Mouse (Mus musculus): ENCODE measurements around the gene Smc2. TPM values are rescaled to one million over a fixed set of nuclear protein-coding genes. Genes with fewer than 3 reads are reported as not detected.
"Not testable (repeated sequence)": the region's sequence is repeated elsewhere in the genome, so short reads cannot be mapped to it uniquely, and the experiment has no call there.

The Smc2 gene
- 157 and 166 TPM in 2 replicates for polyA plus RNA-seq (2016; fragmentation: Nextera tagmentation; extraction: Ambion mirVana)

DNA sequence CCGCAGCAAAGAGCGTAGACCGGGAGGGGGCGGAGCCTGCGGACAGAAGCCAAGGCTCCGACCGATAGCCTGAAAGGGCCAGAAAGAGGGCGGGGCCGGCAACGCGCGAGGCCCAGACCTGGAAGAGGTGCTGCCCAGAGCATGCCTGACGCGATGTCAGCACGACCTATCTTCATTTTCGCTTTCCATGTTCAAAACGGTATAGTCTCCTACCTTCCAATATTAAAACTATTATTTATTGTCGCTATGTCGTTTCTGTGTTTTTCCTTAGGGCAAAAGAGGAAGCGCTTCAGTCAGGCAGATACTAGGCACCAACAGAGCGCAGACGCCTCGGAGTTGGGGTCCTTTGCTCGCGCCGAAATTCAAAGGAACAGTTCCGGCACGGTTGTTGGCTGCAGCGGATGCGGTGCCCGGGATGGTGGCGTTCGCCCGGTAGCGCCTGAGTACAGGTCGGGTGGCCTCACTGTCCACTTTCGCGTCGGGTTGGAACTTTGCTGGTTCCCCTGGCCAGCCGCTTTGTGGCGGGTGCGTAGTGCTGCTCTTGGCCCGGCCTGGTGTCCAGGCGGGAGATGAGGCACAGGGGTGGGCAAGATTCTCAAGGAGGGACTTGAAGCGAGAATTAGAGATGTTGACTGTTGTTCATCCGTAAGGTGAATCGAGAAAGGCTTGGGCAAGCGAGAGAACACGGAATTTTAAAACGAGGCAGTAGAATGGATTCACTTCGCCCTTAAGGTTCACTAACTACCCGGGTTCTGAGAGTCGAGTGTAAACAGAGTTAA lies at the start of gene Smc2:
Gene Smc2 (plus strand): TSS at position 358 of the 779 bp plus-strand sequence.
- under 1% methylated on average over 53 of the region's 53 CpGs for WGBS
- Histone ChIP-seq H3K9me3 (no peaks in the 10 kb centered on the region), H3K36me3 (peaks cover 21% of the 10 kb centered on the region), H3K27ac (peak within 1 kb of the TSS; percentile 91), H3K4me1 (0 out of 2 replicates have a peak, but pooled peaks cover 3% of the 10 kb centered on the region), H3K27me3 (ENCODE audit: insufficient read depth, poor library complexity, severe bottlenecking) (no peaks in the 10 kb centered on the region), H3K4me3 (peak within 1 kb of the TSS; percentile 83)
- peak; percentile 96 for DNase-seq (ENCODE audit: low spot score)

DNA sequence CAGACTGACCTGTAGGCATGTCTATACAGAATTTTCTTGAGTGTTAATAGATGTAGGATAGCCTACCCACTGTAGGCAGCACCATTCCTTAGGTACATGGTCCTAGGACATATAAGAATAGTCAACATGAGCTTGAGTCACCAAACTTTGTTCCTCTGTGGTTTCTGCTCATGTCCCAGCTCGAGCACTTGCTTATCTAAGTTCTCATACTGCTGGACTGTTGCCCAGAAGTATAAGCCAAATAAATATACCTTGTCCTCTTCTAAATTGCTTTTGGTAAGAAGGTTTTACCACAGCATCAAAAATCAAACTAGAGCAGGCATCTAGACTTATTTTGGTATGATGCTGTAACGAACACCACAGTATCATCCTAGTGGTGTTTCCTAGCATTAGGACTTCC lies 27.5 kb upstream of the Smc2 start:
- no peaks in the 10 kb centered on the region for H3K4me1 ChIP-seq
- 77% methylated on average over 2 of the region's 2 CpGs for WGBS
- no peak for DNase-seq (ENCODE audit: low spot score)
- no peaks in the 10 kb centered on the region for H3K9me3 ChIP-seq
- no peak overlapping the region for H3K27ac ChIP-seq
- H3K36me3 ChIP-seq: no peaks in the 10 kb centered on the region
- H3K4me3 ChIP-seq: no peak overlapping the region
- no peaks in the 10 kb centered on the region for H3K27me3 ChIP-seq (ENCODE audit: insufficient read depth, poor library complexity, severe bottlenecking)

DNA sequence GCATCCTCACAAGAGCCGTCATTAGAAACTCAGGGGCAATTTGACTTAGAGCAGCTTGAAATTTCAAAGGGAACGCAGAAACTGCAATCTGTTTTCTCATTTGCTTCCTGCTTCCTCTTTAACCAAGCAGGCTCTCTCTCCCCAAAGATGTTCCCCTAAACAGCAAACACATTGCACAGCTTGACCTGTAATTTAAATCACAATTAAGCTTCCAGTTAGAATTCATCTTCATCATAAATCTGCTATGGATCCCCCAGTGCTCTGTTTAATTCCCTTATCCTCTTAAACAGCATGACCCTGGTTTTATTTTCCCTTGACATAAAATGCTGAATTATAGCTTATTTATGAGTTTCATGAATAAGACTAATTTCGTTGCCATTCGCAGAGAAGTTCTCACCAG lies 15.4 kb upstream of the Smc2 start:
- Histone ChIP-seq H3K4me3 (no peak overlapping the region), H3K9me3 (no peaks in the 10 kb centered on the region; the same call in 1 of the 2 replicates), H3K27me3 (ENCODE audit: insufficient read depth, poor library complexity, severe bottlenecking) (no peaks in the 10 kb centered on the region), H3K27ac (no peak overlapping the region), H3K36me3 (no peaks in the 10 kb centered on the region), H3K4me1 (peaks cover 6% of the 10 kb centered on the region; the same call in 1 of the 2 replicates)
- DNase-seq (ENCODE audit: low spot score): no peak
- 70% methylated on average over 4 of the region's 4 CpGs for WGBS

DNA sequence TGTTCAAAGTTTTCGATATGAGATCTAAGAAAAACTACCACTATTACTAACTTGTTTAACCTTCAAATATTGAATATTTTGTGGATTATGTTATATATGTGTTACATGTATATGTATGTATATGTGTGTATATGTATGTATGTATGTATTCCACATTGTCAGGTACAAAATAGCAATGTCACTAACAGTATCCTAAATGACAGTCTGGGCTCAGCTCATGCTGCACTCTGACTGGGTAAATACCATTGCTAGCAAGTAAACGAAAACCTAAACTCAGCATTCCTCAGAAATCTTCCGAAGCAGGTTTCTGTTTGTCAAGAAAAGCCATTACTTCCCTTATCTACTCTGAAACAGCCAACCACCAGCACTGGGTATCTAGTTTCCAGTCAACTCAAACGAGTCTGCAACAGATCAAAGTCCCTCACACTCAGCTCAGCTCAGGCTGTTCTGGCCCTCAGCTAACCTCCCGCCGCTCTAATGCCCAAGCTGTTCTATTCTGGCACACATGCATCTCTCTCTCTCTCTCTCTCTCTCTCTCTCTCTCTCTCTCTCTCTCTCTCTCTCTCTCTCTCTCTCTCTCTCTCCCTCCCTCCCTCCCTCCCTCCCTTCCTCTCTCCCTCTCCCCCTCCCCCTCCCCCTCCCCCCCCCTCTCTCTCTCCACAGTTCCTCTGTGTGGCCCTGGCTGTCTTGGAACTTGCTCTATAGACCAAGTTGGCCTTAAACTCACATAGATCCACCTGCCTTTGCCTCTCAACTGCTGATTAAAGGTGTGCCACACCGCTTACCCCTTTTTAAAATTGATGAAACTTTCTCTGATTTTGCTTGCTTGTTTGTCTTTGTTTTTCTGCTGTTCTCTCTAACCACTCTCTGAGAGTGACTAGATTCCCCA lies 9.5 kb upstream of the Smc2 start:
- H3K4me3 ChIP-seq: peak overlapping the region; percentile 27; the same call in 1 of the 2 replicates
- H3K9me3 ChIP-seq: no peaks in the 10 kb centered on the region
- 21% methylated on average over 7 of the region's 7 CpGs for WGBS
- H3K36me3 ChIP-seq: no peaks in the 10 kb centered on the region
- H3K27me3 ChIP-seq (ENCODE audit: insufficient read depth, poor library complexity, severe bottlenecking): no peaks in the 10 kb centered on the region
- H3K4me1 ChIP-seq: peaks cover 15% of the 10 kb centered on the region; the same call in 1 of the 2 replicates
- H3K27ac ChIP-seq: peak overlapping the region; percentile 79
- peak; percentile 95 for DNase-seq (ENCODE audit: low spot score)

DNA sequence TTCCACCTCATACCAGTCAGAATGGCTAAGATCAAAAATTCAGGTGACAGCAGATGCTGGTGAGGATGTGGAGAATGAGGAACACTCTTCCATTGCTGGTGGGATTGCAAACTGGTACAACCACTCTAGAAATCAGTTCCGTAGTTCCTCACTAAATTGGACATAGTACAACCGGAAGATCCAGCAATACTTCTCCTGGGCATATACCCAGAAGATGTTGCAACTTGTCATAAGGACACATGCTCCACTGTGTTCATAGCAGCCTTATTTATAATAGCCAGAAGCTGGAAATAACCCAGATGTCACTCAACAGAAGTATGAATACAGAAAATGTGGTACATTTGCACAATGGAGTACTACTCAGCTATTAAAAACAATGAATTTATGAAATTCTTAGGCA lies 3.5 kb upstream of the Smc2 start:
- not testable (repeated sequence) for H3K4me1 ChIP-seq; H3K36me3 ChIP-seq; DNase-seq (ENCODE audit: low spot score); H3K9me3 ChIP-seq; H3K4me3 ChIP-seq; H3K27ac ChIP-seq; H3K27me3 ChIP-seq (ENCODE audit: insufficient read depth, poor library complexity, severe bottlenecking)
- WGBS: 97% methylated on average over 2 of the region's 2 CpGs

DNA sequence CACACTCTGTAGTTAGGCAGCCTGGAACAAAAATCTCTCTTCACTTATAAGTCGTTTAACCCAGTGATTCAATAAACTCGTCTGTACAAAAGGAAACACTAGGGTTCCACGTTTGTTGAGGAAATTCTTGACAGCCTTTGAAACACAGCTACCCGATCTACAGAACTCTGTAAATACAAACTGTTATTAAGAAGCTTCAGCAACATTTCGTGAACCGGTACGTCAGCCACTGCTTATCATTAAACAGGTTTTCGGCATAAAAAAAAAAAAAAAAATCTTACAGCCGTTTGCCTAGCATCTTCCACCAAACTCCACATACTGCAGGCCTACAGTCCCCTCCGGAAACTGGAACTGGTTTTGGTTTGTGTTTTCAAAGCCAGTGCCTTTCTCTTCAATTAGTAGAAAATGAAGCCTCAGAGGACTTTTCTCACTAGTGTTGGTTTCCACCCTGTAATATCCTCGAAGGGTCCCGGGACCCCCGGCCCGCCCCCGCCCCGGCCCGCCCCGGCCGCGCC lies 615 bp upstream of the Smc2 start:
- H3K4me3 ChIP-seq: peak overlapping the region; percentile 83
- 0 out of 2 replicates have a peak, but pooled peaks cover 3% of the 10 kb centered on the region for H3K4me1 ChIP-seq

DNA sequence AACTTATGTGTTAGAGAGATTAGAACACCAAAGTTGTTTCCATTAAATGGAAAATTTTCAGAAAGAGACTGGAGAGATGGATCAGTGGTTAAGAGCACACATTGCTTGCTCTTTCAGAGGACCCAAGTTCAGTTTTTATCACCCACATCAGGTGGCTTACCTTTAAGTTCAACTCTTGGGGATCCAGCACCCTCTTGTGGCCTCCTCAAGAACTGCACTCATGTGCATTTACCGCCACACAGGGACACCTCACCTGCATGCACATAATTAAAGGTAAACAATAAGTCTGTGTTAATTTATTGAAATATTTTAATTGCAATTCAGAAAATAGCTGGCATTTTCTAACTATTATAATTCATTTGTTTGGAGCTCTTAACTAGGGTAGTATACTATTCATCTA lies 20.7 kb downstream of the Smc2 start:
- Histone ChIP-seq H3K4me3 (no peak overlapping the region), H3K4me1 (no peaks in the 10 kb centered on the region), H3K36me3 (peaks cover 90% of the 10 kb centered on the region), H3K9me3 (no peaks in the 10 kb centered on the region), H3K27me3 (ENCODE audit: insufficient read depth, poor library complexity, severe bottlenecking) (no peaks in the 10 kb centered on the region), H3K27ac (no peak overlapping the region)
- DNase-seq (ENCODE audit: low spot score): no peak
- 96% methylated on average over 1 of the region's 1 CpGs for WGBS

More for the DNA sequence above, 615 bp upstream of the Smc2 start:
- Histone ChIP-seq H3K36me3 (peaks cover 15% of the 10 kb centered on the region), H3K9me3 (no peaks in the 10 kb centered on the region), H3K27me3 (ENCODE audit: insufficient read depth, poor library complexity, severe bottlenecking) (no peaks in the 10 kb centered on the region), H3K27ac (peak overlapping the region; percentile 91)
- 1% methylated on average over 20 of the region's 20 CpGs for WGBS
- DNase-seq (ENCODE audit: low spot score): no peak

DNA sequence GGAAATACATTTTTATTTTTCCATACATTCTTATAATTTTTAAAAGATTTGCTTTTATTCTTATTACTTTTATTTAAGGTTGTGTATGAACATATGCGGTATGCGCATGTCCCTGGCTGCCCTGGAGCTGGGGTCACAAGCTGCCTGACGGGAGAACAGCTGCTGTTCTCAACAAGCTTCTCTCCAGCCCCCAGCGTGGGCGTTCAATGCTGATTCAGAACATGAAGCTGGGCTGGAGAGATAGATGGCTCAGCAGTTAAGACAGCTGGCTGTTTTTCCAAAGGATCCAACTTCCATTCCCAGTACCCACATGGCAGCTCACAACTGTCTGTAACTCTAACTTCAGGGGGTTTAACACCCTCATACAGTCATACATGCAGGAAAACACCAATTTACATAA lies 22.3 kb downstream of the Smc2 start:
- no peaks in the 10 kb centered on the region for H3K4me1 ChIP-seq
- no peak overlapping the region for H3K4me3 ChIP-seq
- H3K27ac ChIP-seq: no peak overlapping the region
- DNase-seq (ENCODE audit: low spot score): no peak
- peaks cover 85% of the 10 kb centered on the region for H3K36me3 ChIP-seq
- H3K9me3 ChIP-seq: no peaks in the 10 kb centered on the region
- WGBS: 92% methylated on average over 5 of the region's 5 CpGs
- no peaks in the 10 kb centered on the region for H3K27me3 ChIP-seq (ENCODE audit: insufficient read depth, poor library complexity, severe bottlenecking)

DNA sequence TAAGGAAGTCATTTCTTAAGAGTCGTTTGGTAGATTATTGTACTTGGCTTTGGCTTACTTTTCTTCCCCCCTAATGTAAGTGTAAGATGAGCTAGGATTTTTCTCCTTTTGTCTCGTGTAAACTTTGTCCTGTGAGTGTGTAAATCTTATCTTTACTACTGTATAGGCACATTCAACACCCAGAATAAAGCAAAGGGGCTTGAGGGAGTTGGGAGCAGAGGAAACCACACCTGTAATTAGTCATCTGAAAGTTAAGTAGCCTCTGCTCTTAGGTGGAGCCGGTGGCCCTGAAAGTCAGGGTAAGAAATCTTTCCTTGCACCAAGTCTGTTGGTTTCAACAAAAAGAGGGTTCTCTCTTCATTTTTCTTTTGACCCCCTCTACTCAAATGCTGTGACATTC lies 34.4 kb downstream of the Smc2 start:
- Histone ChIP-seq H3K27ac (no peak overlapping the region), H3K9me3 (no peaks in the 10 kb centered on the region), H3K4me1 (no peaks in the 10 kb centered on the region), H3K27me3 (ENCODE audit: insufficient read depth, poor library complexity, severe bottlenecking) (no peaks in the 10 kb centered on the region), H3K4me3 (no peak overlapping the region), H3K36me3 (peaks cover 77% of the 10 kb centered on the region)
- WGBS: 87% methylated on average over 3 of the region's 3 CpGs
- no peak for DNase-seq (ENCODE audit: low spot score)

DNA sequence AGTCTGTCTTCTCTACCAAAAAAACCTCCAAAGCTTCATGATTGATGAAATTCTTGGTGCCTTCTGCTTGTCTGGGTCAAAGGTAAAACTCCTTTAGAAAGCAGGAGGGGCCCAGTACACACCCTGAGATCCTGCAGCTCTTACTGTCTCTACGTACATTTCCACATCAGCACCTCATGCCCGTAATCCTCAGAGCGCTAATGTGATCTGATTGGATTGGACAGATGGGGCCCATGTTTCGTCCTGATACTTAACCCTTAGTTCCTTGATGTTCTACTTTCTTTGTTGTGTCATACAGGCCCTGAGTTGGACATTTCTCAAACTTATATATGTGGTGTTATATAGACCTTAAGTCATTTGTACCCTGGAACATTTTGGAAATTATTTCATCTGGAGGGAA lies 48.4 kb downstream of the Smc2 start:
- no peak for DNase-seq (ENCODE audit: low spot score)
- Histone ChIP-seq H3K27ac (no peak overlapping the region), H3K9me3 (no peaks in the 10 kb centered on the region), H3K36me3 (peaks cover 36% of the 10 kb centered on the region), H3K4me3 (no peak overlapping the region), H3K27me3 (ENCODE audit: insufficient read depth, poor library complexity, severe bottlenecking) (no peaks in the 10 kb centered on the region), H3K4me1 (no peaks in the 10 kb centered on the region)
- 91% methylated on average over 4 of the region's 4 CpGs for WGBS

DNA sequence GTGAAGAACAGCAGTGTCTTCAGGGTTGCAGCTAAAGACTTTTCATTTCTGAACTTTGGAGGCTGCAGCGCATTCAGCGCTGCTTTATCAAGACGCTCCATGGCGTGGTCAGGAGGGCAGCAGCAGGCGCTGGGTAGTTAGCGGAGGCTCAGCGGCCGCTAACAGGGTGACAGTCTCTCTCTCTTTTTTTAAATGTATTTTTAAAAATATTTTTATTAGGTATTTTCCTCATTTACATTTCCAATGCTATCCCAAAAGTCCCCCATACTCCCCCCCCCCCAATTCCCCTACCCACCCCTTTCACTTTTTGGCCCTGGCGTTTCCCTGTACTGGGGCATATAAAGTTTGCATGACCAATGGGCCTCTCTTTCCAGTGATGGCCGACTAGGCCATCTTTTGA lies 58.1 kb downstream of the Smc2 start, which contains the start of gene Vma21-ps:
Gene Vma21-ps (minus strand): TSS at position 101 of the 400 bp plus-strand sequence.
- not testable (repeated sequence) for H3K27ac ChIP-seq; H3K4me3 ChIP-seq; DNase-seq (ENCODE audit: low spot score); H3K9me3 ChIP-seq; H3K36me3 ChIP-seq; H3K27me3 ChIP-seq (ENCODE audit: insufficient read depth, poor library complexity, severe bottlenecking); H3K4me1 ChIP-seq
- 94% methylated on average over 10 of the region's 10 CpGs for WGBS

DNA sequence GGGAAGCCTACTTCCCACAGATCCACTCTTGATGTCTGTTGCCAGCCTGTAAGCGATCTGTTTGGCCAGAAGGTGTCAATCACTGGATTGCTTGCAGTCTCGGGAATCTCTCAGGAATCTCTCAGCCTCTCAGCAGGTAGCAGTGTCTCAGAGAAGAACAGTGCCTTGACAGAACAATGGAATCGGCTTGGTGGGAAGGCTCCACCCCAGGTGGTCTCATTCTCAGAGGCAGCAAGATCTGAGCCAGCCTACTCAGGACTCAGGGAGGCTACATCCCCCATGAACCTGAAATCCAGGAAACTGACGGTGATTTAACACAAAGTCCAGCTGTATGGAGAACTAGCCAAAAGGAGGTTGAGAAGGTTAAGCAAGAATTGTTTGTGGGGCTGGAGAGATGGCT lies 78.5 kb downstream of the Smc2 start:
- Histone ChIP-seq H3K9me3 (no peaks in the 10 kb centered on the region), H3K27me3 (ENCODE audit: insufficient read depth, poor library complexity, severe bottlenecking) (no peaks in the 10 kb centered on the region), H3K36me3 (no peaks in the 10 kb centered on the region), H3K4me1 (peaks cover 4% of the 10 kb centered on the region; the same call in 1 of the 2 replicates), H3K4me3 (no peak overlapping the region), H3K27ac (no peak overlapping the region)
- DNase-seq (ENCODE audit: low spot score): no peak
- WGBS: 10% methylated on average over 4 of the region's 4 CpGs

DNA sequence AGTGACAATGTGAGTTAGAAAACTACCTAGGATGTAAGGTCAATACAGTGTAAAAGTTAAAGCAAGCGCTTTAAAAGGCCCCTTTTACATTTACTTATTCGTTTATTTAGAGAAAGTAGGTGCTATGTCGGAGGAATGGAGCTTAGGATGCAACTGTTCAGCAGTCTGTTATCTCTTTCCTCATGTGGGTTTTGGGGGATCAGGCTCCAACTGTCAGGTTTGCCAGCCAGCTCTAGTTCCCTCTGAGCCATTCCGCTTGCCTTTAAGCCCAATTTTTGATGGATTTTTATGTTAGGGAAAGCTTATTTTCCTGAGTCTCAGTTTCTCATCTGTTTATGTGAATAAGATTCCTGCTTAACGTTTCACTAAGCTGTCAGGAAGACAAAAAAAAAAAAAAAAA lies 80.3 kb downstream of the Smc2 start:
- Histone ChIP-seq H3K4me1 (peaks cover 4% of the 10 kb centered on the region; the same call in 1 of the 2 replicates), H3K9me3 (no peaks in the 10 kb centered on the region), H3K27ac (no peak overlapping the region), H3K36me3 (no peaks in the 10 kb centered on the region), H3K4me3 (no peak overlapping the region), H3K27me3 (ENCODE audit: insufficient read depth, poor library complexity, severe bottlenecking) (no peaks in the 10 kb centered on the region)
- WGBS: 79% methylated on average over 5 of the region's 5 CpGs
- no peak for DNase-seq (ENCODE audit: low spot score)

Data from heart, embryonic 10.5 days (tissue).